Mouse (Mus musculus): Measurements from ENCODE around the gene Bfar.
"Not testable (repeated sequence)": the region's sequence is repeated elsewhere in the genome, so short reads cannot be mapped to it uniquely, and the experiment has no call there.

Gene Bfar

GRCm38 (mm10) chr16:13722937-13723336 is 51.3 kb downstream of the Bfar start:
- no peak for DNase-seq (ENCODE audit: low spot score)

- no peak for DNase-seq (ENCODE audit: low spot score)
Observed at GRCm38 (mm10) chr16:13727811-13728335, 56.2 kb downstream of the Bfar start.

- DNase-seq (ENCODE audit: low spot score), result no peak
Observed at GRCm38 (mm10) chr16:13729428-13729827, 57.8 kb downstream of the Bfar start.

- no peak for DNase-seq (ENCODE audit: low spot score)
Observed at GRCm38 (mm10) chr16:13730285-13731255, 58.9 kb downstream of the Bfar start, which contains the start of gene Pla2g10. TSS of gene Pla2g10 (minus strand) at chr16:13730983.

- DNase-seq (ENCODE audit: low spot score), result no peak
Observed at GRCm38 (mm10) chr16:13732786-13733185, 61.1 kb downstream of the Bfar start.

- peak; percentile 27 for DNase-seq (ENCODE audit: low spot score)
Observed at GRCm38 (mm10) chr16:13733518-13734137, 62.0 kb downstream of the Bfar start.

GRCm38 (mm10) chr16:13735977-13736376 is 64.3 kb downstream of the Bfar start:
- DNase-seq (ENCODE audit: low spot score), result no peak

GRCm38 (mm10) chr16:13739044-13739443 is 67.4 kb downstream of the Bfar start:
- DNase-seq (ENCODE audit: low spot score), result not testable (repeated sequence)

- DNase-seq (ENCODE audit: low spot score), result no peak
Observed at GRCm38 (mm10) chr16:13740844-13741243, 69.2 kb downstream of the Bfar start.

- DNase-seq (ENCODE audit: low spot score), result no peak
Observed at GRCm38 (mm10) chr16:13747708-13748107, 76.0 kb downstream of the Bfar start.

GRCm38 (mm10) chr16:13748124-13748523 is 76.5 kb downstream of the Bfar start:
- no peak for DNase-seq (ENCODE audit: low spot score)

- not testable (repeated sequence) for DNase-seq (ENCODE audit: low spot score)
Observed at GRCm38 (mm10) chr16:13748813-13749212, 77.2 kb downstream of the Bfar start.

- DNase-seq (ENCODE audit: low spot score), result no peak
Observed at GRCm38 (mm10) chr16:13749306-13749705, 77.6 kb downstream of the Bfar start.

GRCm38 (mm10) chr16:13749981-13750380 is 78.3 kb downstream of the Bfar start:
- no peak for DNase-seq (ENCODE audit: low spot score)

- DNase-seq (ENCODE audit: low spot score), result no peak
Observed at GRCm38 (mm10) chr16:13750626-13751025, 79.0 kb downstream of the Bfar start.
